Mouse (Mus musculus) hindlimb bud, embryonic 11.5 days (tissue): ENCODE data around the gene Gpatch8.

Experiments used
- DNase-seq: peaks from one replicate; pipeline ENCODE4 v3.0.0-alpha.2; 2012; ENCODE audit warnings: low read depth, low spot score; ENCODE audit errors: extremely low spot score

The Gpatch8 gene

DNA sequence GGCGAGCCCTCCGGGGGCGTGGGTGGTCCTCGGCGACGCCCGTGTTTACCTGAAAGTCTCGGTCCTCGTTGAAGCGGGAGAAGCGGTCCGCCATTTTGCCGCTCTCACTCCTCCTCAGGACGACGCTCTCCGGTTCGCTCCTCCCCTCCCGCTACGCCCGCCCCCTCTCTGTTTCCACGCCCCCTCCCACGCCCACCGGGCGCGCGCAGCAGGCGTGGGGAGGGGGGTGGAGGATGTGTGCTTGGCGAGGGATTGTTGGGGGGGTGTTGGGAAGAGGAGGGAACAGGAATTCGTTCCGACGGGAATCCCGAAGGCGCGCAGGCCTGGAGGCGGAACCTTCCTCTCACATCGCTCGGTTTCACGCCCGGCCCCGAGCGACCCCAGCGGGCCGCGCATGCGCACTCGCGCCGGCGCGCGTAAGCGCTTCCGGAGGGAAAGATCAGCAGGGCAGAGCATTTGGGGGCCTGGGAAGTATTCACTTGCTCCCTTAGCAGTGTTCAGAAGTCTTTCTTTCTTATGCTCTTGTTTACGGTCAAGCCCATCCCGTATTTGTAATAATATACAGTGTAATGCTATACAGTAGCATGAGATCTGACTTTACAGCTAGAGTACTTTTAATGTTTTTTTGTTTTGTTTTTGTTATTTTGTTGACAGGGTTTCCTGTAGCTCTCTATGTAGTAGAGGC, at the start of gene Gpatch8:
Gpatch8 (minus strand) TSS at position 362 of the 685 bp plus-strand sequence.
- DNase-seq = peak; percentile 93

DNA sequence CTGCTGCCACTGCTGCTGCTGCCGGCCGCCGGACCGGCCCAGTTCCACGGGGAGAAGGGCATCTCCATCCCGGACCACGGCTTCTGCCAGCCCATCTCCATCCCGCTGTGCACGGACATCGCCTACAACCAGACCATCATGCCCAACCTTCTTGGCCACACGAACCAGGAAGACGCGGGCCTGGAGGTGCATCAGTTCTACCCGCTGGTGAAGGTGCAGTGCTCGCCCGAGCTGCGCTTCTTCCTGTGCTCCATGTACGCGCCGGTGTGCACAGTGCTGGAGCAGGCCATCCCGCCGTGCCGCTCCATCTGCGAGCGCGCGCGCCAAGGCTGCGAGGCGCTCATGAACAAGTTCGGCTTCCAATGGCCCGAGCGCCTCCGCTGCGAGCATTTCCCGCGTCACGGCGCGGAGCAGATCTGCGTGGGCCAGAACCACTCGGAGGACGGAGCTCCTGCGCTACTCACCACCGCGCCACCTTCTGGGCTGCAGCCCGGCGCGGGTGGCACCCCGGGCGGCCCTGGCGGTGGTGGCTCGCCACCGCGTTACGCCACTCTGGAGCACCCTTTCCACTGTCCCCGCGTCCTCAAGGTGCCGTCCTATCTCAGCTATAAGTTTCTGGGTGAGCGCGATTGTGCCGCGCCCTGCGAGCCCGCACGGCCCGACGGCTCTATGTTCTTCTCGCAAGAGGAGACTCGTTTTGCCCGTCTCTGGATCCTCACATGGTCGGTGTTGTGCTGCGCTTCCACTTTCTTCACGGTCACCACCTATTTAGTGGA, 48.8 kb upstream of the Gpatch8 start:
- DNase-seq = no peak

DNA sequence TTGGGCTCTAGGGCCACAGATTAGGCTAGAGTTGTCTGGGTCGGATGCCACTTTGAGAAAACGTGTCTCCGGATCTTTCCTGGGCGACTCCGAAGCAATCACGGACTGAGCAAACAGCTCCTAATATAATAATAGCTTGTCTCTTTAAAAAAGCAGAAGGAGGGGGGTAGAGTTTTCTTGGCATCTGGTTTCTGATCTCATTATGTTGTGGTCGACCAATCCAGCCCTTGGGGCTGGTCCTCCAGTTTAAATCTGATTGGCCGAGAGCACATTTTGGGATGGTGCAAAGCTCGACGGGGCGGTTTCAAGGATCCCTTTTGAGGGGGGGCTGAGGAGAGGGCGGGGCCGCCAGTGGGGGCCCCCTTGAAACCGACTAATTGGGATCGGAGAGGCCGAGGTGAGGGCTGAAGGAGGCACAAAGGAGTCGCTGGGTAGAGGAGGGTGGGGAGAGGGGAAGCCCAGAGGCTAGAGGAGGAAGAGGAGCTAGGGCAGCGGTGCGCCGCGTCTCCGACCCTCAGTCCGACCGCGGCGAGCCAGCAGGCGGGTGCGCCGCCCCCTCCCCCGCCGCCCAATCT, 47.9 kb upstream of the Gpatch8 start, which contains the start of gene Fzd2:
Fzd2 (plus strand) TSS at position 387 of the 575 bp plus-strand sequence.
- DNase-seq = peak; percentile 97

DNA sequence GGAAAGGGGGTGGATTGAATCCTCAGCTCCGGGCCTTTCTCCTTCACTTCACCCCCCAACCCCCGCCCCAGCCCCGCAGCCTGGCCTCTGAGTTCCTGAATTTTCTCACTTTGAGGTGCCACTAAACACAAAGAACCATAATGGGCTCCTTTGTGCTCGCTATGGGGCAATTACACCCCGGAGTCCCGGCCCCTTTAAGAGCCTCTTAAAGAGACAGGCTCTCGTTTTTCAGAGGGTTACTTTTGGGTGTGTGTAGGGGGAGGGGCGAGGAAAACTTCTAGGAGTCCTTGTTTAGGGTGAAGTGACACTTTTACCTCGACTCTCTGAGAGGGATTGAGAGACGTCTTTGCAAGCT, 47.3 kb upstream of the Gpatch8 start:
- no peak for DNase-seq

- no peak for DNase-seq
These were observed 46.8 kb upstream of the Gpatch8 start for GRCm38 (mm10) chr11:102602816-102603495.

DNA sequence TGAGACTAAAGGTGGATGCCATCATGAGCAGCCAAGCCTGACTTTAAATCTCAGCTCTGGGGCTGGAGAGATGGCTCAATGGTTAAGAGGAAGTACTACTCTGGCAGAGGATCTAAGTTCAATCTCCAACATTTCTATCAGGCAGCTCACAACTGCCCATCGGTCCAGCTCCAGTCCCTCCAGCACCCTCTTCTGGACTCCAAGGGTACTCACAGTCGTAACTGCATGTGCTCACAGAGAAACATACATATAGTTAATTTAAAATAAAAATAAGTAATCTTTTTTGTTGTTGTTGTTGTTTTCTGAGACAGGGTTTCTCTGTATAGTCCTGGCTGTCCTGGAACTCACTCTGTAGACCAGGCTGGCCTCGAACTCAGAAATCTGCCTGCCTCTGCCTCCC, 43.7 kb upstream of the Gpatch8 start:
- DNase-seq = no peak

- DNase-seq = no peak
These were observed 39.2 kb upstream of the Gpatch8 start for GRCm38 (mm10) chr11:102595341-102595820.

- no peak for DNase-seq
These were observed 31.4 kb upstream of the Gpatch8 start for GRCm38 (mm10) chr11:102587554-102587953.

DNA sequence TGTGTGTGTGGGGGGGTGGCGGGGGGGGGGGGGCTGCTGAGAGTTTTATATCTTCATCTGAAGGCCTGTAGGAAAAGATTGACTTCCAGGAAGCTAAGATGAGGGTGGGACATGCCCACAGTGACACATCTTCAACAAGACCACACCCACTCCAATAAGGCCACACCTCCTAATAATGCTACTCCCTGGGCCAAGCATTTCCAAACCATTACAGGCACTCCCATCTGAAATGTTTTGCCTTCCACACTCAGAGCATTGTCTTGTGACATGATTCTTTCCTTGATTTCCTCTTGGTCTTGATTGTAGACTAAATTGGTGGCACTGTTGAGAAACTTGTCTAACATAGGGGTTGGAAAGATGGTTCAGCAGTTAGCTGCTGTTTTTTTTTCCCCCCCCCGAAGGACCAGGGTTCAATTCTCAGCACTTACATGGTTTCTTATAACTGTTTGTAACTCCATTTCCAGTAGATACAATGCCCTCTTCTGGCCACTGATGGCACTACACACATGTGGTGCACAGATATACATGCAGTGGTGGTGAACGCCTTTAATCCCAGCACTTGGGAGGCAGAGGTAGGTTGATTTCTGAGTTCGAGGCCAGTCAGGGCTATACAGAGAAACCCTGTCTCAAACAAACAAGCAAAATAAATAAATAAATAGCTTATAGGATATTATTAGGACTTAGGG, 30.4 kb upstream of the Gpatch8 start:
- DNase-seq = no peak

GRCm38 (mm10) chr11:102582736-102583135, 26.5 kb upstream of the Gpatch8 start:
- DNase-seq = no peak

GRCm38 (mm10) chr11:102582016-102582610, 25.9 kb upstream of the Gpatch8 start:
- DNase-seq = no peak

GRCm38 (mm10) chr11:102581281-102582015, 25.3 kb upstream of the Gpatch8 start:
- no peak for DNase-seq

GRCm38 (mm10) chr11:102580034-102580330, 23.8 kb upstream of the Gpatch8 start:
- DNase-seq = no peak

- DNase-seq = no peak
These were observed 23.2 kb upstream of the Gpatch8 start, which contains the start of gene Gm11627 for GRCm38 (mm10) chr11:102579165-102580033. Gm11627 (minus strand) TSS chr11:102579461.

DNA sequence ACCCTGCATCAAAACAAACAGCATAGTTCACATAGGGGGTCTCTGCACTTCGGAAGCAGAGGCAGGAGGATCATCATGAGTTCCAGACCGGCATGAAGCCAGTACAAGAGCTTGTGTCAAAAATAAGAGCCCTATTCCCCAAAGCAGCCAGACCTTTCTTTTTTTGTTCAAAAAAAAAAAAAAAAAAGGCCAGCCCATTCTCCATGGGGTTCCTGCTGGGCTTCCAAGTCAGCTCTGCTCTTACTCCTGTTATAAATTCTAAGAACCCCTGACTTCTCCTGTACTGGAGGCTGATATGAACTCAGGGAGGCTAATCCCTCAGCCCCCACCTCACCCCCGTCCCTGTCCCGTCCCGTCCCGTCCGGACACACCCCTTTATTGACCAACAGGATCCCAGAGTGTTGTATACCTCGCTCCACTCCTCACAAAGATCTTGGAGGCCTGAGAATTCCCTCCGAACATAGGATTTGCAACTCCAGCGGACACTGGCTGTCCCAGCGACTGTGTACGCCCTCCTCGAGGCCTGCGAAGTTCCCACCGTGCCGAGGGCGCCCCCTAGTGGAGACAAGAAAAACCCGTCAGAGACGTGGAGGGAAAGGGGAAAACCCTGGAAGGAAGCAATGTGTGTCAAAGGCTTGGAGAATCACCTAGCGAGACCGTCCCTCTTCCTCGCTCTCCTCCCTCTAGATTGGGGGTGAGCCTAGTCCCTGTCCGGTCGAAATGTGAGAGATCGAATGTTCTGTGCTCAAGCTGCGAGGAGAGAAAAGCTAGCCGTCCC, 22.3 kb upstream of the Gpatch8 start:
- no peak for DNase-seq

DNA sequence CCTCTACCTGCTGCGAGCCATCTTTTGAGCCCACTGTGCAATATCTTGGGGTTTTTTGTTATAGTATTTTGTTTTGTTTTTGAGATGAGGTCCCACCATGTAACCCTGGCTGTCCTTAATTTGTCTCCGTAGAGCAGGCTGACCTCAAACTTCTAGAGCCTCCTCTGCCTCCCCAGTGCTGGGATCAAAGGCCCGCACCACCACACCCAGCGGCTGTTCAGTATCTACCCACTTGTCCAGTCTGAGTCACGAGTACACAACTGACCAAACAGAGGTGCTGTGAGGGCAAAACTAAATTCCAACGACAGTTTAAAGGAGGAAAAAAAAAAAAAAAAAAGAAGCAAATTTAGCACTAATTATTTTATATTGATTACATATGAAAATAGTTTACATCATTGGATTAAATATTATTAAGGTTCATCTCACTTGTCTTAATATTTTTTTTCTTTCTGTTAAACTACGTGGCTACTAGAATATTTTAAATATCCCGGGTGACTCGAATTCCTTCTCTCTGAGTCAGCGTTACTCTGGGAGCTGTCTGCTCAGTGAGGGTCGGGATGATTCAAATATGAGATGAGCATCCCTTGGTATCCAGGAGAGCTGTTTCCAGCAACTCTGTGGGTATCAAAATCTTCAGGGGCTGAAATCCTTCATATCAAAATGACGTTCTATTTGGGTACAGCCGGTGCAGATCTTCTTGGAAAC, 20.0 kb upstream of the Gpatch8 start:
- no peak for DNase-seq

GRCm38 (mm10) chr11:102575034-102575433, 18.8 kb upstream of the Gpatch8 start:
- DNase-seq = no peak
